Mouse (Mus musculus) embryonic facial prominence, embryonic 11.5 days (tissue): ENCODE measurements around the gene Hba-a1. TPM values are rescaled to one million over a fixed set of nuclear protein-coding genes. Genes with fewer than 3 reads are reported as not detected.
A peak's percentile ranks its signal among the peaks of the same experiment; 100 is the strongest.
"Not testable (repeated sequence)": the region's sequence is repeated elsewhere in the genome, so short reads cannot be mapped to it uniquely, and the experiment has no call there.

Source experiments
- ATAC-seq: fragments of 200-750 bp; cut with Nextera tagmentation; replicated peaks from 2 replicates; pipeline ENCODE4 v1.8.0; 2017; ENCODE audit warnings: low read depth; ENCODE audit not compliant: insufficient number of reproducible peaks, low FRiP score, low TSS enrichment
- DNase-seq: peaks from one replicate; pipeline ENCODE4 v3.0.0-alpha.2; 2015; ENCODE audit warnings: low spot score
- H3K27ac ChIP-seq: fragments of 300-500 bp; sonication (generic); replicated peaks from 2 replicates; pipeline ENCODE4 v1.5.1; 2014; ENCODE audit warnings: mild to moderate bottlenecking, low read depth, low read length, control low read depth
- H3K27me3 ChIP-seq: fragments of 300-500 bp; sonication (generic); 2 replicates; pipeline ENCODE4 v1.6.1; 2014; ENCODE audit warnings: mild to moderate bottlenecking, low read length, moderate library complexity, mixed read lengths; ENCODE audit not compliant: control insufficient read depth, insufficient read depth
- H3K36me3 ChIP-seq: fragments of 300-500 bp; sonication (generic); replicated peaks from 2 replicates; pipeline ENCODE4 v1.6.1; 2014; ENCODE audit warnings: low read depth, mild to moderate bottlenecking, low read length, moderate library complexity, mixed read lengths; ENCODE audit not compliant: control insufficient read depth, insufficient read depth
- H3K4me1 ChIP-seq: fragments of 300-500 bp; sonication (generic); 2 replicates; pipeline ENCODE4 v1.6.1; 2014; ENCODE audit warnings: low read length, mixed read lengths; ENCODE audit not compliant: control insufficient read depth, insufficient read depth
- H3K4me2 ChIP-seq: fragments of 300-500 bp; sonication (generic); 2 replicates; pipeline ENCODE4 v1.6.1; 2014; ENCODE audit warnings: low read depth, mild to moderate bottlenecking, control low read depth, low read length, moderate library complexity
- H3K4me3 ChIP-seq: fragments of 300-500 bp; sonication (generic); 2 replicates; pipeline ENCODE4 v1.5.1; 2014; ENCODE audit warnings: low read depth, low read length, control low read depth
- H3K9ac ChIP-seq: fragments of 300-500 bp; sonication (generic); replicated peaks from 2 replicates; pipeline ENCODE4 v1.6.1; 2014; ENCODE audit warnings: mild to moderate bottlenecking, control low read depth, low read length
- H3K9me3 ChIP-seq: fragments of 300-500 bp; sonication (generic); replicated peaks from 2 replicates; pipeline ENCODE4 v1.6.1; 2016; ENCODE audit warnings: mild to moderate bottlenecking, low read length, inconsistent platforms, mixed read lengths; ENCODE audit not compliant: control insufficient read depth
- WGBS: fragments of 180-500 bp; shearing (Covaris S2); extraction: QIAGEN DNeasy Blood & Tissue Kit; methylation state at CpG from one replicate; pipeline ENCODE4 v1.1.7; 2014; 5-methylcytosine and 5-hydroxymethylcytosine counted together
- polyA plus RNA-seq: library from polyadenylated mRNA; unstranded; fragments of >200 nt; fragmentation: Nextera tagmentation; extraction: Ambion mirVana; gene quantifications from 2 replicates; pipeline ENCODE4 v1.2.1, GENCODE M21; 2014

The Hba-a1 gene
- polyA plus RNA-seq, 1 experiment from 2014 or later: 2,270 TPM

DNA sequence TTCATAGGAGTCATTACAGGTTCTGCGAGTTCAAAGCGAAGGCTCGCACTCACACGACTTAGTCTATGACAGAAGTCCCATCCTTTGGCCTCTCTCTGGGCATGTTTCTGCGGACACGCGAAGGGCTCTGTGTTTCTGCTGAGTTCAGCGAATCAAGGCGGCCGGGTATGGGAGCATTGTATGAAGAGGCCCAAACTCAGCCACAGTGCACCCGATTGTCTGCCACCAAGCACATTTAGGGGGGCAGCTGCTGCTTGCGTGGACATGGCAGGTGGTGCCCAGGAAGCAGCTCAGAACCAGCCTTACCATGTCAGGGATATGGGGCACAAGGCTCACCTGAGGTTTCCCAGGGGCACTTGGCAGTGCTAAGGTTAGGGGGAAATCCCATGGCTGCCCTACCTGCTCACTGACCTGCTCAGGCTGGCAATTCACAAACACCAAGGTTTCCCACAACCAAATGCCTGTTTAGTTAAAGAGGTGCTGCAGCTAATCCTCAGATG, 4.8 kb upstream of the Hba-a1 start:
- Histone ChIP-seq H3K4me3 (no peak overlapping the region), H3K27ac (no peak overlapping the region), H3K9me3 (no peaks in the 10 kb centered on the region), H3K27me3 (no peaks in the 10 kb centered on the region), H3K9ac (no peak overlapping the region), H3K4me1 (no peaks in the 10 kb centered on the region), H3K4me2 (no peak overlapping the region), H3K36me3 (no peaks in the 10 kb centered on the region)
- WGBS: 84% methylated on average over 12 of the region's 12 CpGs
- no peak for DNase-seq
- ATAC-seq: peak; percentile 12; the same call in 1 of the 2 replicates

DNA sequence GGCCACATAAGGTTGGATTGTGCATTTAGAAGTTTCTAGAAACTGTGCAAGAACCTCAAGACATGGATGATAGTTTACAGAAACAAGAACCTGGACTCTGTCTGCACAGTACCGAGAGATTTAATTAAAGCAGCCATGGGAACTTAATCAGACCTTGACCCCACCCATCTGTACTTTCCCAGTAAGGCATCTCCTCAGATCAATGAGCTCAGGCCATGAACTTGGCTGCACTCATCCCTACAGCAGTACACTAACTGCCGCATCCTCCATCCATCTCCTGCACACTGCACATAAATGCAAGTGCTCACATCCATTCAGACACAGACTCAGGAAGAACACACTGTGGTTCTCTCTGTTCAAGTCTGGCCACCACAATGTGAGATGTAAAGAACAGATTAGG, 2.7 kb upstream of the Hba-a1 start:
- Histone ChIP-seq H3K27me3 (no peaks in the 10 kb centered on the region), H3K36me3 (no peaks in the 10 kb centered on the region), H3K9ac (no peak overlapping the region), H3K4me3 (no peak overlapping the region), H3K27ac (no peak overlapping the region), H3K9me3 (no peaks in the 10 kb centered on the region), H3K4me1 (no peaks in the 10 kb centered on the region), H3K4me2 (no peak overlapping the region)
- DNase-seq (no peak), ATAC-seq (no peak)
- WGBS: 66% methylated on average over 2 of the region's 2 CpGs

DNA sequence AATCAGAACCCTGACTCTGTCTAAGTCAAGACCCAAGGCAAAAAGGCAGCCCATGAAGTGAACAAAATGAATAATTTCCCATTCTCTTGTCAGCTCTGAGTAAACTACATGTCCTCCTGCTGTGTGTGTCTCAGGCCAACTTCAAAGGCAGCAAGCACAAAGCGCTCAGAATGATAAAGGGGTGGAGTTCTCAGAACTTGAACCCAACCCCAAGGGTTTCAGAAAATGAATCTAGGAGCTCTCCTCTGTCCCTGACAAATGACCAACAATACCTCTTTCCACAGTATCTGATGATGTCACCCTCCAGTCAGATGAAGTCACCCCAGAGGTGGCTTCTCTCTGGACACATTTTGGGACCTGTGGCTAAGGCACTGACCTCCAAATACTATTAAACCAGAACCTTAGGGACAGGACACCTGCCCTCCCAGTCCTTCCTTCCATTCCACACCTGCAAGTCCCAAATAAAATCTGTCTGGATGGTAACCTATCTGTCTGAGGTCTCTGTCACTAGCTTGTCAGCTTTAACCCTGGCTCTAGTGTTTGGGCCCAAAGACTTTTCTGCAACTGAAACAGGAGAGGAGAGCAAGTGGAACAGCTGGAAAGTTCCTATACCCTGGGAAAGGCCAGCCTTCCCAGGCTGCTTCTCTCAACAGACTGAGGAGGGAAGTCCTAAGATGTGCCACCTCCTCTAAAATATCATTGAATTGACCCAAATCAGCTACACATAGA, 1.7 kb upstream of the Hba-a1 start:
- WGBS: 71% methylated on average over 1 of the region's 1 CpGs
- ATAC-seq (no peak), DNase-seq (no peak)
- H3K4me2 ChIP-seq: no peak overlapping the region
- no peaks in the 10 kb centered on the region for H3K27me3 ChIP-seq
- no peaks in the 10 kb centered on the region for H3K4me1 ChIP-seq
- no peaks in the 10 kb centered on the region for H3K36me3 ChIP-seq
- H3K27ac ChIP-seq: no peak overlapping the region
- H3K4me3 ChIP-seq: no peak overlapping the region
- no peaks in the 10 kb centered on the region for H3K9me3 ChIP-seq
- no peak overlapping the region for H3K9ac ChIP-seq

DNA sequence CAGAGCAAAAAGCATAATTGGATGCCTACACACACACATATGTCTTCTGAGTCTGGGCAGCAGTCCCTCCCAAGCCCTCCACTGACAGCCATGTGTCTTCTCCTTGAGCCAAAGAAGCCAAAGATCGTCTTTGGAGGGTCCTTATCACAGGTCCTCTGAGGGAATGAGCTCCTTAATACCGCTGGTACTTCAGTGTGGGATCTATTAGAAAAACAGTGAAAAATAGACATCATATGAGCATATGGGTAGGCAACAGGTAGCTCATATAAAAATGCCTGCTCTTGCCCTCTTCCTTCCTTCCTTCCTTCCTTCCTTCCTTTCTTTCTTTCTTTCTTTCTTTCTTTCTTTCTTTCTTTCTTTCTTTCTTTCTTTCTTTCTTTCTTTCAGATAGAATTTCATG, 1.3 kb downstream of the Hba-a1 start:
- not testable (repeated sequence) for H3K4me3 ChIP-seq, H3K27me3 ChIP-seq, ATAC-seq, DNase-seq, H3K4me1 ChIP-seq, H3K27ac ChIP-seq, H3K4me2 ChIP-seq, H3K9me3 ChIP-seq, H3K9ac ChIP-seq, H3K36me3 ChIP-seq
- WGBS: 63% methylated on average over 2 of the region's 2 CpGs

DNA sequence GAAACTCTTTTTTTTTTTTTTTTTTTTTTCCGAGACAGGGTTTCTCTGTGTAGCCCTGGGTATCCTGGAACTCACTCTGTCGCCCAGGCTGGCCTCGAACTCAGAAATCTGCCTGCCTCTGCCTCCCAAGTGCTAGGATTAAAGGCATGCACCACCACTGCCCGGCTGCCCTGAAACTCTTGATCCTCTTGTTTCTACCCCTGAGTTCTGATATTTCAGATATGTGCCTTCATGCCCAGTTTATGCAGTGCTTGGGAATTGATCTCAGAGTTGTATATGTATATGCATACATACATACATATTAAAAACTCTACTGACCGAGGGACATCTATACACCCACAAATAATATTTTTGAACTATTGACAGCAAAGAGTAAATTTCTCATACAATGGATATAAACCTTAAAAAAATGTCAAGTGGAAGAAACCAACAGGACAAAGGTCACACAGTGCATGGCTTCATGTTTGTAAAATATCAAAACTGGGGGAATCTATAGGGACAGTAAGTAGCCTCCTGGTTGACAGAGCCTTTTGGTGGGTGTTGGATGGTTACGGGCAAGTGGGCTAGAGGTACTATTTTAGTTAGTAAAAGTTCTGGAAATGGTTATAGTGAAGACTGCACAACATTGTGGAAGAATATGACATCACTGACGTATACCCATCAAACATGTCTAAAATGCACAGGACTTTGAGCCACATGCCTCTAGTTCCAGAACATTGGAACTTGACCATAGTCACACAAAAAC, 1.9 kb downstream of the Hba-a1 start:
- Histone ChIP-seq H3K36me3 (no peaks in the 10 kb centered on the region), H3K4me1 (no peaks in the 10 kb centered on the region), H3K27me3 (no peaks in the 10 kb centered on the region), H3K4me2 (no peak overlapping the region), H3K4me3 (no peak overlapping the region), H3K9ac (no peak overlapping the region), H3K9me3 (no peaks in the 10 kb centered on the region), H3K27ac (no peak overlapping the region)
- WGBS: 79% methylated on average over 7 of the region's 7 CpGs
- ATAC-seq: no peak
- DNase-seq: no peak

DNA sequence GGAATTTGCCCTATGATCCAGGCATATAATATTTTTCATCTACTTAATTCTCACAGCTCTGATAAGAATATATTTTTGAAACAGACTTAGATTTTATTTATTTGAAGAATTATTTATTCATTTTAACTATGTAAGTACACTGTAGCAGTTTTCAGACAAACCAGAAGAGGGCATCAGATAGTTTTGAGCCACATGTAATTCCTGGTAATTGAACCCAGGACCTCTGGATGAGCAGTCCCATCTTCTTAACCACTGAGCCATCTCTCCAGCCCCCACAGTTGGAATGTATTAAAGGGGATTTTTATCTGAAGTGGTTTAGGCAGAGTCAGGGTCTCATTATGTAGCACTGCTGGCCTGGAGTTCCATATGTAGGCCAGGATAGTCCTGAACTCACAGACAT, 2.6 kb downstream of the Hba-a1 start:
- H3K4me3 ChIP-seq, ATAC-seq, H3K4me2 ChIP-seq, H3K27me3 ChIP-seq, H3K9me3 ChIP-seq, H3K27ac ChIP-seq, H3K9ac ChIP-seq, H3K4me1 ChIP-seq, H3K36me3 ChIP-seq, DNase-seq: not testable (repeated sequence)

DNA sequence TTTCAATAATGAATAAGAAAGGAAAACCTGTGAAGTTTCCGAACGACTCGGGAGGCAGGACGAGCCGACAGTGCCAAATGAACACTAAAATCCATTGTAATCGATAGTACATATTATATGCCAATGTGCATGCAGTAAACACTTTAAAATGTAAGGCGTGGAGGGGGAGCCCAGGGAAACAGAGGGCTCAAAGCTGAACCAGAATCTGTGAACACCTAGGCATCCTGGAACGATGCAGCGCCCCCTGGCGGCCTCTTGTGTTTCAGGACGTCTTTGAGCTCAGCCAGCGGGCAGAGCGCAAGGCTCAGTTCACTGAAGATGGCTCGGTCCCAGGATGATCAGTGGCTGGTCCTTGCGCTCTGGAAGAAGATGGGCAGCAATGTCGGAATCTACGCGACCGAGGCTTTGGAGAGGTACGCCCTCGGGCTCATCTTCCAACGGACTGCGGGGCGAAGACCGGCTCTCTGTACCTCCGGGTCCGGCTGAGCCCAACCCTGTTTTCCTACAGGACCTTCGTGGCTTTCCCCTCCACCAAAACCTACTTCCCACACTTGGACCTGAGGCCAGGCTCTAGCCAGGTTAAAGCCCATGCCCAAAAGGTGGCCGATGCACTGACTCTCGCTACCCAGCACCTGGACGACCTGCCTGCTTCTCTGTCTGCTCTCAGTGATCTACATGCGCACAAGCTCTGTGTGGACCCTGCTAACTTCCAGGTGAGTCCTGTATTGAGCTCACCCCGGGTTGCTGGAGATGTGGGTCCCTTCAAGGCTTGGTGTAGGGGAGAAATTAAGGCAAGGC, 3.6 kb downstream of the Hba-a1 start, which contains the start of gene Hbq1b:
Gene Hbq1b, plus strand, starts transcription at position 271 of the 798 bp plus-strand sequence.
- H3K9ac ChIP-seq, H3K27ac ChIP-seq: not testable (repeated sequence)
- 21% methylated on average over 30 of the region's 33 CpGs for WGBS

More for the DNA sequence above, 3.6 kb downstream of the Hba-a1 start, which contains the start of gene Hbq1b:
- Histone ChIP-seq H3K4me2 (peak within 1 kb of the TSS; percentile 32; the same call in 1 of the 2 replicates), H3K4me3 (peak within 1 kb of the TSS; percentile 15; the same call in 1 of the 2 replicates)
- peak; percentile 79 for ATAC-seq
- H3K4me1 ChIP-seq, H3K27me3 ChIP-seq, H3K36me3 ChIP-seq, H3K9me3 ChIP-seq: not testable (repeated sequence)
- DNase-seq: peak; percentile 71
